ENCODE assay signal across 9 mouse cellular contexts in genomic region chr12:79860248-79860555, GRCm38 (mm10).
DNase-seq lines count a peak whose midpoint lies in the region; ATAC-seq and TF ChIP-seq lines count a peak whose summit lies in the region.
"Had no signal": no experiment of that assay in that cellular context is flagged by ENCODE, and none has a peak within 500 bp of the region (broad histone marks: within the 10 kb centered on the region; RNA-seq: fewer than 3 reads in every experiment).

No protein-coding gene starts in this region.

- H3K36me3 ChIP-seq in kidney, adult 2 months (ENCODE audit: control insufficient read depth, insufficient read depth, low read length), result no peaks in the 10 kb centered on the region
- H3K36me3 ChIP-seq in embryonic facial prominence, embryonic 11.5 days (replicated peaks; ENCODE audit: control insufficient read depth, insufficient read depth, low read depth, low read length), result no peaks in the 10 kb centered on the region
- H3K36me3 ChIP-seq in forebrain, embryonic 15.5 days, result no peaks in the 10 kb centered on the region
- no peaks in the 10 kb centered on the region for H3K36me3 ChIP-seq in liver, embryonic 12.5 days

- intact Hi-C loops in left cerebral cortex, postnatal 14 days (cut with DNase I), result no loop called here

- peaks cover 15% of the 10 kb centered on the region for H3K4me1 ChIP-seq in kidney, adult 2 months (ENCODE audit: control insufficient read depth, insufficient read depth, low read length)
- H3K4me1 ChIP-seq in embryonic facial prominence, embryonic 11.5 days (ENCODE audit: control insufficient read depth, insufficient read depth, low read length), result peaks cover 6% of the 10 kb centered on the region; the same call in 1 of the 2 replicates
- peaks cover 7% of the 10 kb centered on the region for H3K4me1 ChIP-seq in forebrain, embryonic 15.5 days
- H3K4me1 ChIP-seq in liver, embryonic 12.5 days, result peaks cover 44% of the 10 kb centered on the region

- H3K9me3 ChIP-seq in embryonic facial prominence, embryonic 11.5 days (replicated peaks; ENCODE audit: control insufficient read depth, low read length), result no peaks in the 10 kb centered on the region
- no peaks in the 10 kb centered on the region for H3K9me3 ChIP-seq in forebrain, embryonic 15.5 days
- no peaks in the 10 kb centered on the region for H3K9me3 ChIP-seq in liver, embryonic 12.5 days (replicated peaks)

- no peaks in the 10 kb centered on the region for H3K27me3 ChIP-seq in kidney, adult 2 months (replicated peaks; ENCODE audit: control insufficient read depth, insufficient read depth, low read length)
- H3K27me3 ChIP-seq in embryonic facial prominence, embryonic 11.5 days (ENCODE audit: control insufficient read depth, insufficient read depth, low read length), result no peaks in the 10 kb centered on the region
- no peaks in the 10 kb centered on the region for H3K27me3 ChIP-seq in forebrain, embryonic 15.5 days
- H3K27me3 ChIP-seq in liver, embryonic 12.5 days (replicated peaks), result no peaks in the 10 kb centered on the region

- 0 out of 2 replicates have a peak overlapping the region, but pooled peaks have one; percentile 18 for H3K9ac ChIP-seq in embryonic facial prominence, embryonic 11.5 days (replicated peaks; ENCODE audit: low read length)
- no peak overlapping the region for H3K9ac ChIP-seq in forebrain, embryonic 15.5 days (replicated peaks)
- H3K9ac ChIP-seq in liver, embryonic 12.5 days, result no peak overlapping the region

- no peak for TF ChIP-seq POLR2A in kidney, adult 2 months (IDR thresholded peaks at IDR 0.05; ENCODE audit: low read depth, low read length)

- H3K27ac ChIP-seq in kidney, adult 2 months (ENCODE audit: insufficient read depth, low read depth, low read length), result 0 out of 2 replicates have a peak overlapping the region, but pooled peaks have one; percentile 5
- peak overlapping the region; percentile 73 for H3K27ac ChIP-seq in embryonic facial prominence, embryonic 11.5 days (replicated peaks; ENCODE audit: low read depth, low read length)
- peak overlapping the region; percentile 38; the same call in 1 of the 2 replicates for H3K27ac ChIP-seq in forebrain, embryonic 15.5 days (replicated peaks)
- H3K27ac ChIP-seq in liver, embryonic 12.5 days, result peak overlapping the region; percentile 58
- H3K27ac ChIP-seq: macrophage had no signal

- no peak for TF ChIP-seq CTCF in kidney, adult 2 months (conservative IDR thresholded peaks at IDR 0.05; ENCODE audit: insufficient read depth, insufficient read length, low read depth, low read length)

- no peak for ATAC-seq in embryonic facial prominence, embryonic 11.5 days (replicated peaks; ENCODE audit: insufficient number of reproducible peaks, low FRiP score, low TSS enrichment, low read depth)
- no peak for ATAC-seq in forebrain, embryonic 15.5 days (replicated peaks)
- ATAC-seq in liver, embryonic 12.5 days, result no peak
- ATAC-seq: inflammation-experienced regulatory T-cells, adult 6 months had no signal

- peak; percentile 44 for DNase-seq in kidney, adult 2 months
- DNase-seq in kidney, postnatal 36 days, result no peak
- DNase-seq in embryonic facial prominence, embryonic 11.5 days (ENCODE audit: low spot score), result no peak
- no peak for DNase-seq in left cerebral cortex, postnatal 14 days (ENCODE audit: low spot score in 2 of 2)
- DNase-seq in MN1 (ENCODE audit: low spot score), result no peak

- 52% methylated on average over 2 of the region's 2 CpGs for WGBS in kidney, adult 2 months
- 71% methylated on average over 2 of the region's 2 CpGs for WGBS in embryonic facial prominence, embryonic 11.5 days
- 76% methylated on average over 2 of the region's 2 CpGs for WGBS in forebrain, embryonic 15.5 days
- 50% methylated on average over 2 of the region's 2 CpGs for WGBS in liver, embryonic 12.5 days (ENCODE audit: insufficient replicate concordance)

- no peak overlapping the region for H3K4me3 ChIP-seq in kidney, adult 2 months (ENCODE audit: insufficient read depth, low read depth, low read length)
- H3K4me3 ChIP-seq in embryonic facial prominence, embryonic 11.5 days (ENCODE audit: low read depth, low read length), result no peak overlapping the region
- no peak overlapping the region for H3K4me3 ChIP-seq in forebrain, embryonic 15.5 days
- H3K4me3 ChIP-seq in liver, embryonic 12.5 days, result no peak overlapping the region

- H3K4me2 ChIP-seq in embryonic facial prominence, embryonic 11.5 days (ENCODE audit: low read depth, low read length), result no peak overlapping the region
- H3K4me2 ChIP-seq in forebrain, embryonic 15.5 days (replicated peaks), result no peak overlapping the region
- no peak overlapping the region for H3K4me2 ChIP-seq in liver, embryonic 12.5 days

Comparison
In these comparisons a context has a peak if more than half of its experiments do, and no peak if none do; other contexts are left out.
1. H3K27ac ChIP-seq: peak in every context shown above with its lines; median percentile 73 in embryonic facial prominence, embryonic 11.5 days; 58 in liver, embryonic 12.5 days; 38 in forebrain, embryonic 15.5 days; 5 in kidney, adult 2 months.